Mouse (Mus musculus) ES-E14 (cell line): ENCODE measurements at regions not wholly inside any gene's neighbourhood (a gene's known extent, or its start where the extent isn't known, plus 50 kb on each side); places are given as distances from the start of the nearest gene placed in this dataset.

ENCODE experiments used
- DNase-seq: peaks from one replicate; pipeline ENCODE4 v3.0.0-alpha.2; 2013; ENCODE audit warnings: low read depth, low spot score
- H3K27ac ChIP-seq: 2 replicates; pipeline ENCODE4 v1.5.1; 2012; ENCODE audit warnings: low read depth, mild to moderate bottlenecking, low read length, moderate library complexity, mixed read lengths; ENCODE audit not compliant: poor library complexity, insufficient read depth, severe bottlenecking
- H3K36me3 ChIP-seq: 2 replicates; pipeline ENCODE4 v1.6.1; 2012; ENCODE audit warnings: mild to moderate bottlenecking, low read length, moderate library complexity, mixed read lengths; ENCODE audit not compliant: control insufficient read depth, poor library complexity, insufficient read depth, severe bottlenecking
- H3K4me1 ChIP-seq, 2 experiments: fragments of 150-350 bp in 1 of 2; sonication (generic) in 1 of 2; 2 replicates each; pipeline ENCODE4 v1.6.1; 2012; ENCODE audit warnings: low read length in 2 of 2, mild to moderate bottlenecking in 1 of 2, mixed read lengths in 1 of 2; ENCODE audit not compliant: control insufficient read depth in 2 of 2, insufficient read depth in 2 of 2, poor library complexity in 1 of 2
- H3K4me3 ChIP-seq, 2 experiments: fragments of 150-350 bp in 1 of 2; sonication (generic) in 1 of 2; 2 replicates each; pipeline ENCODE4 v1.5.1; 2012; ENCODE audit warnings: low read length in 2 of 2, low read depth in 1 of 2, mild to moderate bottlenecking in 1 of 2, mixed read lengths in 1 of 2; ENCODE audit not compliant: insufficient read depth in 1 of 2, poor library complexity in 1 of 2, severe bottlenecking in 1 of 2
- H3K9ac ChIP-seq: 2 replicates; pipeline ENCODE4 v1.6.1; 2012; ENCODE audit warnings: low read depth, mild to moderate bottlenecking, low read length, mixed read lengths; ENCODE audit not compliant: poor library complexity, insufficient read depth, severe bottlenecking
- H3K9me3 ChIP-seq: fragments of 150-350 bp; sonication (generic); 2 replicates; pipeline ENCODE4 v1.6.1; 2012; ENCODE audit warnings: low read depth, mild to moderate bottlenecking, low read length; ENCODE audit not compliant: control insufficient read depth, insufficient read depth
- CHD2 ChIP-seq: IDR thresholded peaks from 2 replicates; pipeline ENCODE4 v1.6.1; 2014; ENCODE audit warnings: mild to moderate bottlenecking, low read depth, low read length, inconsistent platforms
- HCFC1 ChIP-seq: IDR thresholded peaks from 2 replicates; pipeline ENCODE4 v1.6.1; 2012; ENCODE audit warnings: low read length, inconsistent platforms, borderline replicate concordance; ENCODE audit not compliant: insufficient read depth
- MAFK ChIP-seq: IDR thresholded peaks from 2 replicates; pipeline ENCODE4 v1.6.1; 2014; ENCODE audit warnings: mild to moderate bottlenecking, low read depth, low read length, inconsistent platforms; ENCODE audit not compliant: insufficient read depth
- ZC3H11A ChIP-seq: IDR thresholded peaks from 2 replicates; pipeline ENCODE4 v1.6.1; 2012; ENCODE audit warnings: low read depth, mild to moderate bottlenecking, inconsistent platforms, low read length, borderline replicate concordance
- ZNF384 ChIP-seq: IDR thresholded peaks from 2 replicates; pipeline ENCODE4 v1.6.1; 2012; ENCODE audit warnings: low read depth, low read length, inconsistent platforms
- in situ Hi-C, 2 experiments: fragments of 600-800 bp; cut with MboI; formaldehyde crosslinking; loops; one replicate each; pipeline ENCODE4 v1.15.1; 2025; ENCODE audit warnings: low sequenced_read_pairs in 2 of 2, inconsistent platforms in 1 of 2; ENCODE audit not compliant: unreplicated experiment in 2 of 2

- no peak for DNase-seq
- no peaks in the 10 kb centered on the region for H3K9me3 ChIP-seq
- H3K4me1 ChIP-seq, result peaks cover 0 to 25% of the 10 kb centered on the region in 2 experiments; a peak in 2 of 4 replicates
- H3K4me3 ChIP-seq, result no peak overlapping the region
- H3K36me3 ChIP-seq, result no peaks in the 10 kb centered on the region
- in situ Hi-C loops, result no loop called here
- H3K9ac ChIP-seq, result no peak overlapping the region
- H3K27ac ChIP-seq, result no peak overlapping the region
- TF ChIP-seq ZC3H11A (no peak), CHD2 (no peak)
Observed at GRCm38 (mm10) chr8:117856121-117856520, 54.4 kb upstream of the Mphosph6 start.

- TF ChIP-seq HCFC1 (no peak), CHD2 (no peak), MAFK (no peak), ZC3H11A (no peak), ZNF384 (no peak)
- Histone ChIP-seq H3K36me3 (no peaks in the 10 kb centered on the region), H3K9me3 (no peaks in the 10 kb centered on the region), H3K27ac (no peak overlapping the region), H3K4me3 (no peak overlapping the region), H3K9ac (no peak overlapping the region), H3K4me1 (peaks cover 0 to 23% of the 10 kb centered on the region in 2 experiments; a peak in 2 of 4 replicates)
- in situ Hi-C loops, result no loop called here
- DNase-seq, result no peak
Observed at GRCm38 (mm10) chr8:117854942-117855491, 53.3 kb upstream of the Mphosph6 start.

- Histone ChIP-seq H3K9ac (no peak overlapping the region; the same call in 1 of the 2 replicates), H3K36me3 (no peaks in the 10 kb centered on the region), H3K27ac (no peak overlapping the region), H3K9me3 (no peaks in the 10 kb centered on the region), H3K4me3 (no peak overlapping the region), H3K4me1 (peaks cover 0 to 19% of the 10 kb centered on the region in 2 experiments; a peak in 2 of 4 replicates)
- no peak for TF ChIP-seq CHD2
- no peak for DNase-seq
- in situ Hi-C loops, result no loop called here
Observed at GRCm38 (mm10) chr8:117854301-117854700, 52.6 kb upstream of the Mphosph6 start.

GRCm38 (mm10) chr8:117853408-117853807 is 51.7 kb upstream of the Mphosph6 start:
- peak; percentile 4 for DNase-seq
- H3K9ac ChIP-seq, result no peak overlapping the region
- no peaks in the 10 kb centered on the region for H3K36me3 ChIP-seq
- no peak overlapping the region for H3K27ac ChIP-seq
- no peak overlapping the region; a peak in 1 of 4 replicates for H3K4me3 ChIP-seq
- H3K9me3 ChIP-seq, result no peaks in the 10 kb centered on the region
- H3K4me1 ChIP-seq, result peaks cover 0 to 19% of the 10 kb centered on the region in 2 experiments; a peak in 2 of 4 replicates
- in situ Hi-C loops, result no loop called here
- no peak for TF ChIP-seq ZC3H11A
- TF ChIP-seq MAFK, result no peak
- no peak for TF ChIP-seq HCFC1
- TF ChIP-seq CHD2, result no peak
- TF ChIP-seq ZNF384, result no peak

- no peak for TF ChIP-seq HCFC1
- no peak for TF ChIP-seq ZC3H11A
- H3K27ac ChIP-seq, result no peak overlapping the region
- no peak overlapping the region for H3K9ac ChIP-seq
- H3K4me1 ChIP-seq, result peaks cover 0 to 22% of the 10 kb centered on the region in 2 experiments; a peak in 2 of 4 replicates
- DNase-seq, result no peak
- H3K4me3 ChIP-seq, result no peak overlapping the region
- no peaks in the 10 kb centered on the region for H3K9me3 ChIP-seq
- H3K36me3 ChIP-seq, result no peaks in the 10 kb centered on the region
- in situ Hi-C loops, result no loop called here
Observed at GRCm38 (mm10) chr8:117852521-117852920, 50.8 kb upstream of the Mphosph6 start.
